Mouse (Mus musculus): ENCODE data around the gene Slc1a2. TPM values are rescaled to one million over a fixed set of nuclear protein-coding genes. Genes with fewer than 3 reads are reported as not detected.

Slc1a2 gene
- polyA plus RNA-seq, 1 experiment from 2014 or later: 20.6 TPM

Other genes with a start within 250 kb of the Slc1a2 start
- gene Fjx1, start 206.2 kb upstream of the Slc1a2 start, polyA plus RNA-seq (2016; fragmentation: Nextera tagmentation; extraction: Ambion mirVana): 48.4 and 52.6 TPM in 2 replicates
- gene Pamr1, start 108.6 kb upstream of the Slc1a2 start, polyA plus RNA-seq (2016; fragmentation: Nextera tagmentation; extraction: Ambion mirVana): 1.7 and 2.7 TPM in 2 replicates
- 3.0 TPM in 2 replicates for gene Cd44, start 243.0 kb downstream of the Slc1a2 start, polyA plus RNA-seq (2016; fragmentation: Nextera tagmentation; extraction: Ambion mirVana)